Mouse (Mus musculus) forebrain, embryonic 12.5 days (tissue): Measurements from ENCODE around the gene Gabrb1. TPM values are rescaled to one million over a fixed set of nuclear protein-coding genes. Genes with fewer than 3 reads are reported as not detected.

ENCODE experiments used
- ATAC-seq: fragments of 200-750 bp; cut with Nextera tagmentation; 2 replicates; pipeline ENCODE4 v1.8.0; 2017; ENCODE audit warnings: moderate TSS enrichment; ENCODE audit not compliant: low FRiP score
- H3K27ac ChIP-seq: fragments of 300-500 bp; sonication (generic); 2 replicates; pipeline ENCODE4 v1.5.1; 2016; ENCODE audit warnings: mild to moderate bottlenecking
- H3K27me3 ChIP-seq: fragments of 300-500 bp; sonication (generic); 2 replicates; pipeline ENCODE4 v1.6.1; 2016; ENCODE audit warnings: mild to moderate bottlenecking
- H3K36me3 ChIP-seq: fragments of 300-500 bp; sonication (generic); replicated peaks from 2 replicates; pipeline ENCODE4 v1.6.1; 2016; ENCODE audit warnings: mild to moderate bottlenecking
- H3K4me1 ChIP-seq: fragments of 300-500 bp; sonication (generic); 2 replicates; pipeline ENCODE4 v1.6.1; 2016
- H3K4me2 ChIP-seq: fragments of 300-500 bp; sonication (generic); 2 replicates; pipeline ENCODE4 v1.6.1; 2016; ENCODE audit warnings: mild to moderate bottlenecking, moderate library complexity
- H3K4me3 ChIP-seq: fragments of 300-500 bp; sonication (generic); replicated peaks from 2 replicates; pipeline ENCODE4 v1.5.1; 2016; ENCODE audit warnings: mild to moderate bottlenecking
- H3K9ac ChIP-seq: fragments of 300-500 bp; sonication (generic); 2 replicates; pipeline ENCODE4 v1.6.1; 2016; ENCODE audit warnings: mild to moderate bottlenecking
- H3K9me3 ChIP-seq: fragments of 300-500 bp; sonication (generic); 2 replicates; pipeline ENCODE4 v1.6.1; 2016
- WGBS: fragments of 180-500 bp; shearing (Covaris S2); methylation state at CpG from one replicate; pipeline ENCODE4 v1.1.7; 2016; 5-methylcytosine and 5-hydroxymethylcytosine counted together
- polyA plus RNA-seq: library from polyadenylated mRNA; unstranded; fragments of >200 nt; fragmentation: Nextera tagmentation; extraction: Ambion mirVana; gene quantifications from 2 replicates; pipeline ENCODE4 v1.2.1, GENCODE M21; 2016

Gabrb1 gene
- polyA plus RNA-seq, 1 experiment from 2014 or later, result 2.0 TPM

GRCm38 (mm10) chr5:71898214-71898613 lies 240.3 kb downstream of the Gabrb1 start:
- no peak for ATAC-seq
- no peaks in the 10 kb centered on the region for H3K9me3 ChIP-seq
- H3K27ac ChIP-seq, result no peak overlapping the region

DNA sequence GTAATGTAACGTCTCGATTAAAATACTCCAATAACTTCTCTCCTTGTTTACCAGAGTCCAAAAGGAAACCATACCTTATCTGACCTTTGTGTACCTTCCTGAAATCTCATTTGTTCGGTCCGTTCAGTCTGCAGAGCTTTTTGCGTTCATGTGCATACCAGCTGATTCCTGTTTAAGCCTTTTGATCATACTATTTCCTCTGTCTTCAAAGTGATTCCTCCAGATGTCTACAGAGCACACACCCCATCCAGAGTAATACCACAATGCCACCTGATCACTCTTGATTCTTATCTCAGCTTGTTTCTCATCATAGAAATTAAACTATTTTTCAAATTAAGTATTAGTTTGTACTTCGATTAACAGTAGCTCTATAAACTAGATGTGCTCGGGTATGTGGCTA lies 245.5 kb downstream of the Gabrb1 start:
- ATAC-seq, result no peak
- no peak overlapping the region for H3K4me2 ChIP-seq
- H3K4me1 ChIP-seq, result no peaks in the 10 kb centered on the region
- no peak overlapping the region for H3K9ac ChIP-seq
- no peaks in the 10 kb centered on the region for H3K27me3 ChIP-seq
- no peak overlapping the region for H3K27ac ChIP-seq
- H3K9me3 ChIP-seq, result no peaks in the 10 kb centered on the region
- H3K4me3 ChIP-seq, result no peak overlapping the region
- 87% methylated on average over 7 of the region's 7 CpGs for WGBS
- no peaks in the 10 kb centered on the region for H3K36me3 ChIP-seq

More at GRCm38 (mm10) chr5:71898214-71898613, 240.3 kb downstream of the Gabrb1 start:
- H3K9ac ChIP-seq, result no peak overlapping the region
- no peaks in the 10 kb centered on the region for H3K4me1 ChIP-seq
- H3K27me3 ChIP-seq, result no peaks in the 10 kb centered on the region
- H3K4me2 ChIP-seq, result no peak overlapping the region
- H3K4me3 ChIP-seq, result no peak overlapping the region
- WGBS, result 93% methylated on average over 2 of the region's 2 CpGs
- H3K36me3 ChIP-seq, result no peaks in the 10 kb centered on the region

GRCm38 (mm10) chr5:71914028-71914427 lies 256.1 kb downstream of the Gabrb1 start:
- H3K27me3 ChIP-seq, result no peaks in the 10 kb centered on the region
- H3K4me3 ChIP-seq, result no peak overlapping the region
- no peak for ATAC-seq
- 78% methylated on average over 1 of the region's 1 CpGs for WGBS
- H3K9me3 ChIP-seq, result no peaks in the 10 kb centered on the region
- H3K27ac ChIP-seq, result no peak overlapping the region
- H3K4me2 ChIP-seq, result no peak overlapping the region
- H3K36me3 ChIP-seq, result no peaks in the 10 kb centered on the region
- H3K9ac ChIP-seq, result no peak overlapping the region
- H3K4me1 ChIP-seq, result no peaks in the 10 kb centered on the region

- Histone ChIP-seq H3K27me3 (no peaks in the 10 kb centered on the region), H3K27ac (no peak overlapping the region), H3K4me3 (no peak overlapping the region), H3K9me3 (no peaks in the 10 kb centered on the region), H3K4me2 (no peak overlapping the region), H3K9ac (no peak overlapping the region), H3K36me3 (no peaks in the 10 kb centered on the region), H3K4me1 (no peaks in the 10 kb centered on the region)
- WGBS, result 83% methylated on average over 4 of the region's 4 CpGs
- ATAC-seq, result no peak
Measured at GRCm38 (mm10) chr5:71915711-71916110, 257.8 kb downstream of the Gabrb1 start.

DNA sequence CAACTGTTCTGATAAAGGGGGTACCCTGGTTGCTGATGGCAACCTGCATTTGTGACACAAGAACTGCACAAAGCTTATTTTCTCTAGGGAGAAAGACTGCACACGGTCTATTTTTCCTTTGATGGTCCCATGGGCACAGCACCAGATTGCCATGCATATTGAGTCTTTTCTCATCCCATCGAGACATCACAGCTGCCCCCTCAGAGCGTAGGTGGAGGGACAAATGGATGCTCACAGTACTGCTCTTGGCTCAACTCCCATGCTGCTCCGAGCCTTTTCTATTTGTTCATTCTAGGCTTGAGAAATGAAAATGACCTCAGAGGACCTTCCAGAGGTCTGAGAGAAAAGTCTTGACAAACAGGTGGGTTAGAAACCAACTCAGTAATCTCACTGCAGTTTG lies 259.3 kb downstream of the Gabrb1 start:
- H3K27ac ChIP-seq, result no peak overlapping the region
- H3K27me3 ChIP-seq, result no peaks in the 10 kb centered on the region
- no peaks in the 10 kb centered on the region for H3K9me3 ChIP-seq
- no peaks in the 10 kb centered on the region for H3K4me1 ChIP-seq
- no peak overlapping the region for H3K4me2 ChIP-seq
- H3K36me3 ChIP-seq, result no peaks in the 10 kb centered on the region
- H3K9ac ChIP-seq, result no peak overlapping the region
- no peak for ATAC-seq
- no peak overlapping the region for H3K4me3 ChIP-seq
- 88% methylated on average over 4 of the region's 4 CpGs for WGBS

- Histone ChIP-seq H3K9ac (no peak overlapping the region), H3K4me3 (no peak overlapping the region), H3K27ac (no peak overlapping the region), H3K36me3 (no peaks in the 10 kb centered on the region), H3K4me1 (no peaks in the 10 kb centered on the region), H3K4me2 (no peak overlapping the region), H3K27me3 (no peaks in the 10 kb centered on the region), H3K9me3 (no peaks in the 10 kb centered on the region)
- whole genome bisulfite sequencing, result 64% methylated on average over 4 of the region's 4 CpGs
- no peak for ATAC-seq
Measured at GRCm38 (mm10) chr5:71923636-71924035, 265.7 kb downstream of the Gabrb1 start.

DNA sequence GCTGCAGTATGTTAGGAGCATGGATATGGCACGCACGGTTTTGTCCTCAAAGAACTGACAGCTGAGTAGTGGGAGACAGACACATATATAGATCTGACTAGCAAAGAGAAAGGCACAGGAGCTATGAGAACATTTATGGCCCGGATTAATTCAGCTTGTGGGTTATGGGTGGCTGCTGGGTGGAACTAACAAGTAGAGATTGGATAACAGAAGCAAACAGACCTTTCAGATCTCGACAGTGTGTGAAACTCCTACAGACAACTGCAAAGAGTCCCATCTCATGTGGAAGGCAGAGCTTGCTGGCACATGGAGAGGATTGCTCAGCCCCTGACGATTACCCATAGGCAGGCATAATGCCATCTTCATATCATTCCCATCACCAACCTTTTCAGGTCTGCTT lies 268.4 kb downstream of the Gabrb1 start:
- H3K4me3 ChIP-seq, result no peak overlapping the region
- no peak overlapping the region for H3K4me2 ChIP-seq
- H3K9ac ChIP-seq, result no peak overlapping the region
- H3K27me3 ChIP-seq, result no peaks in the 10 kb centered on the region
- no peaks in the 10 kb centered on the region for H3K9me3 ChIP-seq
- no peak overlapping the region for H3K27ac ChIP-seq
- 81% methylated on average over 5 of the region's 5 CpGs for WGBS
- H3K36me3 ChIP-seq, result no peaks in the 10 kb centered on the region
- ATAC-seq, result no peak
- H3K4me1 ChIP-seq, result no peaks in the 10 kb centered on the region

DNA sequence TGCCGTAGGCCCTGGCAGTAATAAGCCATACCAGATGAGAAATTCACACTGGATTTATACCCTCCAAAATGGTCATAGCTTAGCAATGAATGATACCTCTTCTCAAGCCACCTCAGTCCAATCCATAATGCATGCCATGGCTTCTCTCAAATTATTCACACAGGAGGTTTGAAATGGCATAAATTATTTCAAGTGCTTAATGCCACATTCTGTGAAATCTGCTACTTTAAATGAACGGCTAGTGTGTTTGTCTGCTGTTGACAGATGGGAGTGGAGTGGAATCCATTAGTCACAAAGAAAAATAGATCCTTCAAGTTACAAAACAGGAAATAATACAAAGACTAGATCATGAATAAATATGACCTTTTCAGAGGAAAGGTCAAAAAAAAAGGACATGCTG lies 272.1 kb downstream of the Gabrb1 start:
- Histone ChIP-seq H3K27me3 (no peaks in the 10 kb centered on the region), H3K4me3 (no peak overlapping the region), H3K36me3 (no peaks in the 10 kb centered on the region), H3K9ac (no peak overlapping the region), H3K27ac (no peak overlapping the region), H3K9me3 (no peaks in the 10 kb centered on the region), H3K4me2 (no peak overlapping the region), H3K4me1 (no peaks in the 10 kb centered on the region)
- WGBS, result 81% methylated on average over 2 of the region's 2 CpGs
- ATAC-seq, result no peak; the same call in 1 of the 2 replicates

- Histone ChIP-seq H3K27ac (no peak overlapping the region), H3K27me3 (no peaks in the 10 kb centered on the region), H3K4me3 (no peak overlapping the region), H3K36me3 (no peaks in the 10 kb centered on the region), H3K4me2 (no peak overlapping the region), H3K4me1 (no peaks in the 10 kb centered on the region; the same call in 1 of the 2 replicates), H3K9me3 (no peaks in the 10 kb centered on the region), H3K9ac (no peak overlapping the region)
- no peak for ATAC-seq
- WGBS, result 97% methylated on average over 1 of the region's 1 CpGs
Measured at GRCm38 (mm10) chr5:71951398-71951797, 293.5 kb downstream of the Gabrb1 start.

DNA sequence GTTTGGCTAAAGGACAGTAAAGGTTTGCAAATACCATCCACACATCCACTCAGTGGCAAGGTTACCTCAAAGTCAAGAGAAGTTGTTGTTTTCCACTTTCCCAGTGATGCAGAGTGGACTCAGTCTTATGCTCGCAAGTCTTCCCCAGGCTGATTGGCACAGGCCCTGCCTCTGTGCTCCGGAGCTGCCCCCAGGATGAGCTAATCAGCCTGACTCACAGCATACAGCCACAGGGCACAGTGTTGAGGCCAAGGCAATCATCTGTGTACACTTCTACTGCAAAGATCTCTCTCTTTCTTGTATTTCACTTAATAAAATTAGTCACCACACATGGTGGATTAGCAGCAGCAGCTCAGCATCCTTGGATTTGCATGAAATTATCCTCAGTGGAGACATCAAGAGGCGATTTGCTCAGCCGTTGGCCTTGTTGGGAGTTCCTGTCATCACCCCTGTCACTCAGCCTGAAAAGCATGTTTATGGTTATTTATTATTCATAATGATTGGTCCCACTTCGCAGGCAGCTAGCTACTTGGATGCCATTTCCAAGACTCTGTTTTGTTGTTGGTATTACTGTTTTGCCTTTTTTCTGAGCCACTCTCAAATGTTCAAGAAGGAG lies 297.3 kb downstream of the Gabrb1 start:
- H3K27ac ChIP-seq, result no peak overlapping the region
- no peak overlapping the region for H3K4me2 ChIP-seq
- H3K9ac ChIP-seq, result no peak overlapping the region
- H3K9me3 ChIP-seq, result no peaks in the 10 kb centered on the region
- WGBS, result 51% methylated on average over 5 of the region's 5 CpGs
- ATAC-seq, result 0 out of 2 replicates have a peak, but pooled peaks have one; percentile 49
- H3K4me1 ChIP-seq, result no peaks in the 10 kb centered on the region; the same call in 1 of the 2 replicates
- H3K4me3 ChIP-seq, result no peak overlapping the region
- no peaks in the 10 kb centered on the region for H3K27me3 ChIP-seq
- H3K36me3 ChIP-seq, result no peaks in the 10 kb centered on the region

DNA sequence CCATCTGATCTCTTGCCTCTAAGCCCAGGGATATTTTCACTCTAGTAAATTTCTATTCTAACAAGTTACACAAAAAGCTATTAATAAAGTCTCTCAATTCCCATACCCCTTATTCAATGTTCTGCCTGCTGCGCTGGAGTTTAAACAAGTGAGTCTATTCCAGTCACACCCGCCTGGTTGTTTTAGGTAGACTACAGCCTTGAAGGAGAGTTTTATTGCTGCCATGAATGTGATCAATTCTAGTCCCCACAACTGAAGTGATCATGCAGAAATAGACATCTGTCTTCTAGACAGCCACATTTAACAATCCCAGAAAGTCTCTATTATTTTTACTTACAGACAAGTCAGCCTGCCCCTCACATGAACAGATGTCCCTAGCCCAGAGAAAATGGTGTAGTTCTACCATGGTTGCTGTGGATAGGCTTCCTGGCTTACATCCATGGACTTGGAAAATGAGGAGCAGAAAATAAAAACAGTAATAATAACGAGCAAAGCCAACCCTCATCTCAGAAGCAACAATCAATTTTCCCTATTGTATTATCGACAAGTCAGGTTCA lies 307.0 kb downstream of the Gabrb1 start:
- ATAC-seq, result no peak
- peaks cover 4% of the 10 kb centered on the region for H3K4me1 ChIP-seq
- no peak overlapping the region for H3K27ac ChIP-seq
- no peak overlapping the region for H3K4me3 ChIP-seq
- H3K27me3 ChIP-seq, result no peaks in the 10 kb centered on the region
- H3K36me3 ChIP-seq, result no peaks in the 10 kb centered on the region
- no peaks in the 10 kb centered on the region for H3K9me3 ChIP-seq
- H3K4me2 ChIP-seq, result no peak overlapping the region
- WGBS, result 86% methylated on average over 4 of the region's 4 CpGs
- no peak overlapping the region for H3K9ac ChIP-seq

DNA sequence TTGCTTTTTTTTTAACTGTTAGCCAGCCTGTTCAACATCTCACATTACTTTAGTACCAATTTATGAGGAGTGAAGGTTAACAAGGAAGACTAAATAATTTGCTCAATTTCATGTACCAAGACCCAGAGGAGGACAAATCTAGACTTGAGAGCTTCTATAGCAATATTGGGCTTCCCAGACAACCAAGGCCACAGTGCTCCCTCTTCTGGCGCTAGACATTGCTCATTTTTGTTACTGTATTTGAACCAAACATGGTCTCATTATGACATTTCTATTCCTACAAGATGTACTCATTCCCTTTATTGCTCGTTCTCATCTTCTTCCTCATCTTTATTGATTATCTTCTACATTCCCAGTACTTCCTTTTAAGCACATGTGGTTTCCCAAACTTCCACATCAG lies 307.6 kb downstream of the Gabrb1 start:
- H3K4me1 ChIP-seq, result peaks cover 10% of the 10 kb centered on the region
- no peaks in the 10 kb centered on the region for H3K27me3 ChIP-seq
- no peak overlapping the region for H3K27ac ChIP-seq
- no peaks in the 10 kb centered on the region for H3K9me3 ChIP-seq
- no peak for ATAC-seq
- H3K4me3 ChIP-seq, result no peak overlapping the region
- H3K9ac ChIP-seq, result no peak overlapping the region
- WGBS, result 69% methylated on average over 2 of the region's 2 CpGs
- H3K36me3 ChIP-seq, result no peaks in the 10 kb centered on the region
- H3K4me2 ChIP-seq, result no peak overlapping the region

DNA sequence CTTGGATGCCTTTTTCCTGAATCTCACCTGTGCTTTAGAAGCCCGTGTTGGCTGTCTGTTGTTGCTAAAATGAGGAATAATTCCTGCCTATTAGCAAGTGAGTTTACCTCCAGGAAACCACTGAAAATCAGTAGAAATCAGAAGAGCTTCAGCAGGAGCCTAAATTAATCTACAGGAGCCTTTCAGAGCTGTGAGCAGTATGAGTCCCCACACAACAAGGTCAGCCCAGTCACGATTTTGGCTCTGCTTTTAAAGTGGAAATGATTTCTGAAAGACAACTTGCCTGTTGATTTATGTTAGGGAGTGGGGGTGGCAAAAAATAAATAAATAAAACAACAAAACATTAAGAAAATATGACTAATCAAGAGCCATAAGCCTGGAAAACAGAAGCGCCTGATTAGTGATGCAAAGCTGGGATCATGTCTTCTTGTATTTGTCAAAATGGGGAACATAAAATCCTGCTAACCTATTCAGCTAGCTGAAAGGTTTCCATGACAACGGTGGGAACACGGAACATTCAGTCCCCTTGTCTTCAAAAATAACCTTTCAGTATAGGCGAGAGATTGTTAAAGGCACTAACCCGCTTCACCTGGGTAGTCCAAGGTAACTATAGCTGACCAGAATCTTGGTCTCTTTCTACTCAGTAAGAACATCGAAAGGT lies 312.4 kb downstream of the Gabrb1 start:
- H3K36me3 ChIP-seq, result no peaks in the 10 kb centered on the region
- no peak overlapping the region for H3K4me3 ChIP-seq
- ATAC-seq, result peak; percentile 52; the same call in 1 of the 2 replicates
- H3K27ac ChIP-seq, result 0 out of 2 replicates have a peak overlapping the region, but pooled peaks have one; percentile 14
- no peak overlapping the region for H3K9ac ChIP-seq
- H3K27me3 ChIP-seq, result no peaks in the 10 kb centered on the region
- no peak overlapping the region for H3K4me2 ChIP-seq
- H3K9me3 ChIP-seq, result no peaks in the 10 kb centered on the region
- H3K4me1 ChIP-seq, result peaks cover 13% of the 10 kb centered on the region
- WGBS, result 38% methylated on average over 8 of the region's 8 CpGs
